Mouse (Mus musculus): ENCODE data around the gene Clec9a. TPM values are rescaled to one million over a fixed set of nuclear protein-coding genes. Genes with fewer than 3 reads are reported as not detected.

Gene Clec9a
- total RNA-seq, 2 experiments from 2014 or later, result not detected

GRCm38 (mm10) chr6:129425217-129425616, 16.6 kb downstream of the Clec9a start:
- DNase-seq, result no peak

- DNase-seq, result peak; percentile 39
Measured at GRCm38 (mm10) chr6:129425812-129426211, 17.1 kb downstream of the Clec9a start.

DNA sequence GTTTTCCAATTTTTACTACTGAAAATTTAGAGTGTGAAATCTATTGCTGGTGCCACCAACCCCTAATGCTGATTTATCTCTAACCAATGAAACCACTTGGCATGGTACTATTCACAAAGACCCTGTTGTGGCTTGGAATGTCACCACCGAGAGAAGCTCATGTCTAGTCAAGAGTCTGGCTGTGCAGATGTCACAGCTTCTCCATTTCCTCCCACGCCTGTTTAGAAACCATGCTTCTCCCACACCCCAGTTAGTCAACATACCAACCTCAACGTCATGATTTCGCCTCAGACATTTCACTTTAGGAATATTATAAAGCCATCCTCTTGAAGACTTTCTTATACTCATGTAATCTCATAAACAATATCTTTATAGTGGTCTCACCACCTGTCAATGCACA, 18.6 kb downstream of the Clec9a start:
- no peak for DNase-seq

GRCm38 (mm10) chr6:129434239-129434638, 25.6 kb downstream of the Clec9a start:
- no peak for DNase-seq

- DNase-seq, result no peak
Measured at GRCm38 (mm10) chr6:129436025-129436424, 27.4 kb downstream of the Clec9a start.

- DNase-seq, result no peak
Measured at GRCm38 (mm10) chr6:129438033-129438432, 29.4 kb downstream of the Clec9a start.

DNA sequence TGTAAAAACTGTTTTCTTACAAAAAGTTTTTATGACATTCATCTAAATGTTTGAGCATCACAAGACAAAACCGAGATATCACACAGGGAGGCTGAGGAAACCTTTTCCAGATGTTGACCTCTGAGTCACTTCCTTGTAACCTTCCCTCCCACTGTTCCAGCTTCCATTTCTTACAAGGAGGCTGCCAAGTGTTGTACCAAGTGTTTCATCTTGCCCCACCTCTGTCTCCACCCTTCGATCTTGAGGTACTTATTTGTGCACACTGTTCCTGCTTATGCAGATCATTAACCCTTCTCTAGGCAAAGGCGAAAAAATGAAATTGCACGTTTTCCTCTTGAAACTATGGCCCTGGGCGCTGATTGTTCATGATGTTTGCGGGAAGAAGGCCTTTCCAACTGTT, 41.1 kb downstream of the Clec9a start:
- DNase-seq, result no peak

- peak; percentile 47 for DNase-seq
Measured at GRCm38 (mm10) chr6:129451411-129452039, 42.9 kb downstream of the Clec9a start, which contains the start of gene Clec1a. Clec1a (minus strand) TSS chr6:129452000.

DNA sequence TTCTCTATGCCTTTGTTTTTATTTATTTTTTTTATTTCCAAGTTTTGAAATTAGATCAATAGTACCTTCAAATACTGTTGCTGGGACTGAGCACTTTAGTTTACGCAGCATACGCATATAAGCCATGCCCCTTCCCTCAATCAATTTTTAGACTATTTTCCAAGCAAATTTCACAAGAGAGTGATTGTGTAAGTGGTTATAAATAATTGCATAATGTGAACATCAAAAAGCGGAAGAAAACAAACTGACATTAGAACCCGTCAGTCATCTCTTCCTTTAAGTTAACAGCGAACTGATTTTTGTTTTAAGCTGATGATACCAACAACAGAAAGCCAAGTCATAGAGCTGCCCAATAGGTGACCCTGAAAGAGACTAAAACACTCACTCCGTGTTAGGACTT, 62.7 kb downstream of the Clec9a start:
- no peak for DNase-seq

GRCm38 (mm10) chr6:129472627-129473026, 64.0 kb downstream of the Clec9a start:
- no peak for DNase-seq

Other genes with a start within 250 kb of the Clec9a start
- gene Clec2d, start 228.2 kb upstream of the Clec9a start, total RNA-seq (2021), result 10 to 100 TPM; 14.5 to 19.7 TPM
- not detected for gene Cd69, start 133.4 kb upstream of the Clec9a start, total RNA-seq (2021)
- gene 4922502D21Rik, start 77.1 kb upstream of the Clec9a start, total RNA-seq (2021), result not detected
- gene Clec12a, start 66.2 kb upstream of the Clec9a start, total RNA-seq (2021), result under 1 TPM; 0.26 to 0.45 TPM
- gene Clec12b, start 23.0 kb upstream of the Clec9a start, total RNA-seq (2021), result under 1 TPM in 1 of 2 experiments, not detected in 1; 0.18 TPM
- gene Clec1b, start 11.6 kb upstream of the Clec9a start, total RNA-seq (2021), result under 1 TPM; 0.60 to 0.65 TPM
- gene Clec1a, start 43.1 kb downstream of the Clec9a start, total RNA-seq (2021), result 10 to 100 TPM; 10.6 to 13.2 TPM
- under 1 TPM; 0.26 to 0.41 TPM for gene Olr1, start 98.3 kb downstream of the Clec9a start, total RNA-seq (2021)
- gene Tmem52b, start 103.7 kb downstream of the Clec9a start, total RNA-seq (2021), result not detected
- gene Gabarapl1, start 124.3 kb downstream of the Clec9a start, total RNA-seq (2021), result 10 to 100 TPM; 40.0 to 40.2 TPM
- gene Klre1, start 169.0 kb downstream of the Clec9a start, total RNA-seq (2021), result not detected
- not detected for gene Klrd1, start 182.9 kb downstream of the Clec9a start, total RNA-seq (2021)
- under 1 TPM in 1 of 2 experiments, not detected in 1; 0.17 TPM for gene Klrk1, start 215.0 kb downstream of the Clec9a start, total RNA-seq (2021)
- gene Klrc3, start 234.5 kb downstream of the Clec9a start, total RNA-seq (2021), result not detected